Mouse (Mus musculus) neural tube, postnatal 0 days (tissue): ENCODE data around the gene Kcnj10. TPM values are rescaled to one million over a fixed set of nuclear protein-coding genes. Genes with fewer than 3 reads are reported as not detected.

ENCODE experiments used
- polyA plus RNA-seq: library from polyadenylated mRNA; unstranded; fragments of >200 nt; fragmentation: Nextera tagmentation; extraction: Ambion mirVana; gene quantifications from 2 replicates; pipeline ENCODE4 v1.2.1, GENCODE M21; 2015

The Kcnj10 gene
- 7.6 and 8.6 TPM in 2 replicates for polyA plus RNA-seq

GRCm38 (mm10) chr1:172340729-172341321 lies at the start of gene Kcnj10:
Gene Kcnj10 (plus strand): TSS chr1:172341210.

GRCm38 (mm10) chr1:172297611-172298537 lies 43.1 kb upstream of the Kcnj10 start, which contains the start of gene Atp1a2:
Gene Atp1a2 (minus strand): TSS chr1:172298064.

GRCm38 (mm10) chr1:172329131-172329530 lies 11.9 kb upstream of the Kcnj10 start, which contains the start of gene Kcnj9:
Gene Kcnj9 (minus strand): TSS chr1:172329318.

GRCm38 (mm10) chr1:172376198-172376667 lies 35.2 kb downstream of the Kcnj10 start, which contains the start of gene Pigm:
Gene Pigm (plus strand): TSS chr1:172376546.

Other genes with a start within 250 kb of the Kcnj10 start
- gene Pex19, start 214.5 kb upstream of the Kcnj10 start, polyA plus RNA-seq = 135 and 145 TPM in 2 replicates
- 74.8 and 76.1 TPM in 2 replicates for gene Dcaf8, start 193.1 kb upstream of the Kcnj10 start, polyA plus RNA-seq
- gene Pea15a, start 134.4 kb upstream of the Kcnj10 start, polyA plus RNA-seq = 422 and 475 TPM in 2 replicates
- 1.4 and 1.8 TPM in 2 replicates for gene Casq1, start 121.3 kb upstream of the Kcnj10 start, polyA plus RNA-seq
- 0.04 TPM in 1 of 2 replicates, not detected in the other for gene Atp1a4, start 82.8 kb upstream of the Kcnj10 start, polyA plus RNA-seq
- 101 and 117 TPM in 2 replicates for gene Igsf8, start 79.6 kb upstream of the Kcnj10 start, polyA plus RNA-seq
- 146 and 149 TPM in 2 replicates for gene Atp1a2, start 43.1 kb upstream of the Kcnj10 start, polyA plus RNA-seq
- gene Kcnj9, start 11.9 kb upstream of the Kcnj10 start, polyA plus RNA-seq = 4.0 and 5.0 TPM in 2 replicates
- 3.2 and 3.4 TPM in 2 replicates for gene Pigm, start 35.3 kb downstream of the Kcnj10 start, polyA plus RNA-seq
- 0.53 and 0.75 TPM in 2 replicates for gene Slamf9, start 134.1 kb downstream of the Kcnj10 start, polyA plus RNA-seq
- 10.1 and 13.0 TPM in 2 replicates for gene Igsf9, start 140.6 kb downstream of the Kcnj10 start, polyA plus RNA-seq
- 120 and 130 TPM in 2 replicates for gene Tagln2, start 158.8 kb downstream of the Kcnj10 start, polyA plus RNA-seq
- gene Cfap45, start 179.6 kb downstream of the Kcnj10 start, polyA plus RNA-seq = 3.4 and 4.2 TPM in 2 replicates
- gene Vsig8, start 214.7 kb downstream of the Kcnj10 start, polyA plus RNA-seq = 3.5 and 4.2 TPM in 2 replicates
- 0.12 TPM in 1 of 2 replicates, not detected in the other for gene Slamf8, start 249.4 kb downstream of the Kcnj10 start, polyA plus RNA-seq